Mouse (Mus musculus) brain, embryonic 14.5 days (tissue): ENCODE measurements around the gene Ptprt. TPM values are rescaled to one million over a fixed set of nuclear protein-coding genes. Genes with fewer than 3 reads are reported as not detected.

Experiments
- DNase-seq: peaks from one replicate; pipeline ENCODE4 v3.0.0-alpha.2; 2011; ENCODE audit warnings: low read depth
- CTCF ChIP-seq: fragments of 200-500 bp; IDR thresholded peaks from 2 replicates; pipeline ENCODE4 v1.5.1; 2012; ENCODE audit warnings: inconsistent platforms, mild to moderate bottlenecking, moderate library complexity, borderline replicate concordance; ENCODE audit not compliant: insufficient read depth, insufficient read length; ENCODE audit errors: extremely low read depth
- POLR2A ChIP-seq: fragments of 200-500 bp; IDR thresholded peaks from 2 replicates; pipeline ENCODE4 v1.6.1; 2012; ENCODE audit warnings: mild to moderate bottlenecking, inconsistent platforms, borderline replicate concordance; ENCODE audit not compliant: poor library complexity, insufficient read depth, insufficient read length, severe bottlenecking; ENCODE audit errors: extremely low read depth
- polyA plus RNA-seq: library from polyadenylated mRNA; depleted of rRNA; stranded (reverse); fragments of >200 nt; gene quantifications from 2 replicates; pipeline ENCODE4 v1.2.3, GENCODE M21; 2012

The Ptprt gene
- polyA plus RNA-seq, 1 experiment = 14.8 TPM

GRCm38 (mm10) chr2:162282121-162282520 lies 378.8 kb downstream of the Ptprt start:
- no peak for TF ChIP-seq CTCF
- TF ChIP-seq POLR2A = no peak
- DNase-seq = peak; percentile 95

GRCm38 (mm10) chr2:162273826-162274225 lies 387.1 kb downstream of the Ptprt start:
- DNase-seq = peak; percentile 5
- TF ChIP-seq CTCF (no peak), POLR2A (no peak)

- no peak for TF ChIP-seq CTCF
- TF ChIP-seq POLR2A = no peak
Observed at GRCm38 (mm10) chr2:162251272-162251671, 409.7 kb downstream of the Ptprt start.

GRCm38 (mm10) chr2:162248296-162248695 lies 412.7 kb downstream of the Ptprt start:
- DNase-seq = peak; percentile 44
- TF ChIP-seq CTCF (no peak), POLR2A (no peak)

More at GRCm38 (mm10) chr2:162251272-162251671, 409.7 kb downstream of the Ptprt start:
- DNase-seq = no peak

- peak; percentile 13 for DNase-seq
- no peak for TF ChIP-seq CTCF
- no peak for TF ChIP-seq POLR2A
Observed at GRCm38 (mm10) chr2:162222476-162222875, 438.5 kb downstream of the Ptprt start.

GRCm38 (mm10) chr2:162220586-162220985 lies 440.4 kb downstream of the Ptprt start:
- TF ChIP-seq POLR2A = no peak
- no peak for TF ChIP-seq CTCF
- DNase-seq = no peak

- DNase-seq = peak; percentile 74
- TF ChIP-seq CTCF (no peak), POLR2A (no peak)
Observed at GRCm38 (mm10) chr2:162219507-162219906, 441.4 kb downstream of the Ptprt start.

GRCm38 (mm10) chr2:162217896-162218295 lies 443.1 kb downstream of the Ptprt start:
- DNase-seq = no peak
- no peak for TF ChIP-seq CTCF
- no peak for TF ChIP-seq POLR2A

- no peak for TF ChIP-seq POLR2A
- TF ChIP-seq CTCF = no peak
- DNase-seq = peak; percentile 72
Observed at GRCm38 (mm10) chr2:162212397-162212796, 448.6 kb downstream of the Ptprt start.

- TF ChIP-seq POLR2A (no peak), CTCF (no peak)
- no peak for DNase-seq
Observed at GRCm38 (mm10) chr2:162210564-162210963, 450.4 kb downstream of the Ptprt start.

- TF ChIP-seq POLR2A = no peak
- TF ChIP-seq CTCF = no peak
- peak; percentile 39 for DNase-seq
Observed at GRCm38 (mm10) chr2:162197316-162197715, 463.6 kb downstream of the Ptprt start.

GRCm38 (mm10) chr2:162182621-162183475 lies 478.1 kb downstream of the Ptprt start:
- peak; percentile 57 for DNase-seq
- TF ChIP-seq CTCF (no peak), POLR2A (no peak)

- TF ChIP-seq CTCF = no peak
- TF ChIP-seq POLR2A = no peak
- no peak for DNase-seq
Observed at GRCm38 (mm10) chr2:162181826-162182225, 479.1 kb downstream of the Ptprt start.

- TF ChIP-seq POLR2A (no peak), CTCF (no peak)
- no peak for DNase-seq
Observed at GRCm38 (mm10) chr2:162172529-162172928, 488.4 kb downstream of the Ptprt start.
